Mouse (Mus musculus) heart, adult 18-20 months (tissue): ENCODE measurements around the gene Zbtb24. TPM values are rescaled to one million over a fixed set of nuclear protein-coding genes. Genes with fewer than 3 reads are reported as not detected.

Experiments used
- DNase-seq, 2 experiments: peaks; one replicate each; pipeline ENCODE4 v3.0.0; 2021 to 2022; ENCODE audit warnings: mixed read lengths in 1 of 2
- total RNA-seq, 2 experiments: library from RNA; stranded (reverse); gene quantifications; 2 replicates each; pipeline ENCODE4 v1.2.3; 2021

The Zbtb24 gene
- total RNA-seq, 2 experiments from 2014 or later, result 6.5 to 7.7 TPM

DNA sequence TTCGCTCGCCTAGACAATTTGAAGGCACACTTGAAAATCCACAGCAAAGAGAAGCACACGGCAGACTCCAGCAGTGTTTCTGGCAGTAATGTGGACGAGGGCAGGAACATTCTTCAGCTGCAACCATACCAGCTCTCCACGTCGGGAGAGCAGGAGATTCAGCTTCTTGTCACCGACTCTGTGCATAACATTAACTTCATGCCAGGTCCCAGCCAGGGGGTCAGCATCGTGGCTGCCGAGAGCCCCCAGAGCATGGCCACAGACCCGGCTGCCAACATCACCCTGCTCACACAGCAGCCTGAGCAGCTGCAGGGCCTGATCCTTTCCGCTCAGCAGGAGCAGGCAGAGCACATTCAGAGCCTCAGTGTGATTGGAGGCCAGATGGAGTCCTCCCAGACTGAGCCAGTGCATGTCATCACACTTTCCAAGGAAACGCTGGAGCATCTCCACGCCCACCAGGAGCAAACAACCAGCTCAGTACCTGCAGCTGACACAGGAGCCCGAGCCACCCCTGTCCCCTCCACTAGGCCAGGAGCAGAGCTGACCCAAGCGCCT, 14.3 kb downstream of the Zbtb24 start:
- no peak for DNase-seq

DNA sequence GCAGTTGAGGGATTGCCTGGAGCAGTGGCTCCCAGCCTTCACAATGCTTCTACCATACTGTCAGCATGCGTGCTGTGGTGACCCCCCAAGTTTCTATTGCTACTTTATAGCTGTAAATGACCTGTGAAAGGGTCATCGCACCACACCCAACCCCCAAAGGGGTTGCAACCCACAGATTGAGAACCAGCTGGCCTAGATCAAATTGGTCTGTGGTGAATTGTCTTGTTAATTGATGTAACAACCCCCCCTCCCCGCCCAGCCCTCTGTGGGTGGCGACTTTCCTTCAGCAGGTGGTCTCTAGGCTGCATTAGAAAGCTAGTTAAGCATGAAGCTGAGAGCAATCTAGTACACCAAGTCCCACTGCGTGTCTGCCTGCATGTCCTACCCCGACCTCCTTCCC, 17.1 kb downstream of the Zbtb24 start:
- DNase-seq, result no peak

DNA sequence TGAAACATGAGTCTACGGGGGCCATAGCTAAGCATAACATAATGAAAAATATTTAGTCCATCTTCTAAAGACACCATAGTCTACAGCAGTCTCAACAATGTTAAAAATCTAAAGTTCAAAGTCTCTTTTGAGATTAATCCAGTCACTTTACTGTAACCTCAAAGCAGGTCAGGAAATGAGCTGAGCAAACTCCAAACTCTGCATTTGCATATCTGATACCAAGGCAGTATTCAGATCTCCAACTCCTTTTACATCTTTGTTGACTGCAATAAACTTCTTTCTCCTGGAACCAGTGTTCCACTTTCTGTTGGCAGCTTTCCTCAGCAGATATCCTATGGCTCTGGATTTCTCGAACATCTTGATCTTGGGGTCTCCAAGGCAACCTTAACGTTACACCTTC, 20.5 kb downstream of the Zbtb24 start:
- no peak for DNase-seq

DNA sequence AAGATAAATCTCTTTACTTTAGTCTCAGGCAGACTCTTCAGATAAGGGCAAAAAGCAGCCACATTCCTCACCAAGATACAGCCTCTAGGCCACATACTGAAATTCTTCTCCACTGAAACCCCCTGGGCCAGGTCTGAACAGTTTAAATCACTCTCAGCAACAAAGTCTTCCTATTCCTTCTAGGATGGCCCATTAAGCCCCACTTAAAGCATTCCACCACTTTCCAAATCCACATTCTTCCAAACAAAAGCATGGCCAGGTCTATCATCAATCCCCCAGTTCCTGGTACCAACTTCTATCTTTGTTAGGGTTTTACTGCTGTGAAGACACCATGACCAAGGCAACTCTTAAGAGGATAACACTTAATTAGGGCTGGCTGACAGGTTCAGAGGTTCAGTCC, 22.4 kb downstream of the Zbtb24 start:
- no peak for DNase-seq

DNA sequence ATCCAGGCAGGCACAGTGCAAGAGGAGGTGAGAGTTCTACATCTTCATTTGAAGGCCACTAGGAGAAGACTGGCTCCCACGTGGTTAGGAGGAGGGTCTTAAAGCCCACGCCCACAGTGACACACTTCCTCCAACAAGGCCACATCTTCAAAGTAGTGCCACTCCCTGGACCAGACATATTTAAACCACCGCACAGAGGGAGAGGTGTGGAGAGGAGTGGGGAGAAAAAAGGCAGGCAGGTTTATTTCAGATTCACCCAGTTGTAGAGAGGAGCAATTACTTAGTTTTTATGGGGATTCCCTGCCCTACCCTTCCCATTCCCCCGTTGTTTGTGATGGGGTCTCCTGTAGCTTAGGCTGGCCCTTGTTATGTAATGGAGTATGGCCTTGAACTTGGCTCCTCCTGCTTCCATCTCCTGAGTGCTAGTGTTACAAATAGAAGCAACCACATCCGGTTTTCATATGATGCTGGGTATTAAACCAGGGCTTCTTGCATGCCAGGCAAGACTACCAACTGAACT, 22.8 kb downstream of the Zbtb24 start:
- no peak for DNase-seq

DNA sequence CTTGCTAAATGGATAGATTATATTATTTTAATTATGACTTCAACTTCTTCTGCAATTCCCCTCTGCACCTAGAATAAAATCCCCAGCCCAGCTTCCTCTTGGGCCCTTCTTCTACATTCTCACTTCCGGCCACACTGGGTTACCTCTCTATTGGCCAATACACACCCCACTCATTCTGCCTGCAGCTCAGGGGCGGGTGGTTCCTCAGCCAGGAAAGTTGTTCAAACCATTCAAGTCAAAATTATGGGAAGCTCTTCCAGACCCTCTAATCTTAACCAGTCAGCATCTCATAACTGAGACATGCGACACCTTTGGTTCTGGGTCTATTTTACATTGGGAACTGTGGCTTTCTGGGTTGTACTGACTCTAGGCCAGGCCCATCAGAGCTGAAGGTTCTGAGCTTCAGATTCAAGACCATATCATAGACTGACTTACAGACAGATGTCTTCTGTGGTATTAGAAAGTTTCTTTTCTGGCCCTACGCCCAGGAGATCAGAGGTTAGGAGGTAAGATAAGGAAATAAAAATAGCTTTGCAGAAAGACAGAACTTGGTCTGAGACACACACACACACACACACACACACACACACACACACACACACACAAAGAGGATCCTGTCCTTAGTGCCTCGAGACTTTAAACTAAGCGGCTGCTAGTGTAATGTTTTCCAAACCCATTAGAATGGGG, 23.7 kb downstream of the Zbtb24 start:
- peak; percentile 81 to 86 for DNase-seq

DNA sequence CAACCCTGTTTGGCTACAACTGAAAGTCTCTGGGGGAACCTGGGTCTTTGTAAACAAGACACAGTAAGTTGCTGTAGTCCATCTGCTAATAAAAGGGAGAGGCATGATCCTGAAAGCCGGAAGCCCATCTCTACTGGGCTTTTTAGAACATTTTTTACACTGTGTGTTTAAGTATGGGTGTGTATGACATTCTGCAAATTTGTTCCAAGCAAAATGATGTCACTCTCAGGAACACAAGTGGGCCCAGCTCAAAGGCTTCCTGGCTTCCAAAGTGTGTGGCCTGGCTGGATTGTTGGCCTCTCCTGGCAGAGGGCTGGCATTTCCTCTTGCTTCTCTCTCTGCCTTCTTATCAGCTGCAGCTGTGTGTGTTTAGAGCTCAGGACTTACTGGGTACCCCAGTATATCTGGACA, 24.8 kb downstream of the Zbtb24 start:
- peak; percentile 62 to 70 for DNase-seq

DNA sequence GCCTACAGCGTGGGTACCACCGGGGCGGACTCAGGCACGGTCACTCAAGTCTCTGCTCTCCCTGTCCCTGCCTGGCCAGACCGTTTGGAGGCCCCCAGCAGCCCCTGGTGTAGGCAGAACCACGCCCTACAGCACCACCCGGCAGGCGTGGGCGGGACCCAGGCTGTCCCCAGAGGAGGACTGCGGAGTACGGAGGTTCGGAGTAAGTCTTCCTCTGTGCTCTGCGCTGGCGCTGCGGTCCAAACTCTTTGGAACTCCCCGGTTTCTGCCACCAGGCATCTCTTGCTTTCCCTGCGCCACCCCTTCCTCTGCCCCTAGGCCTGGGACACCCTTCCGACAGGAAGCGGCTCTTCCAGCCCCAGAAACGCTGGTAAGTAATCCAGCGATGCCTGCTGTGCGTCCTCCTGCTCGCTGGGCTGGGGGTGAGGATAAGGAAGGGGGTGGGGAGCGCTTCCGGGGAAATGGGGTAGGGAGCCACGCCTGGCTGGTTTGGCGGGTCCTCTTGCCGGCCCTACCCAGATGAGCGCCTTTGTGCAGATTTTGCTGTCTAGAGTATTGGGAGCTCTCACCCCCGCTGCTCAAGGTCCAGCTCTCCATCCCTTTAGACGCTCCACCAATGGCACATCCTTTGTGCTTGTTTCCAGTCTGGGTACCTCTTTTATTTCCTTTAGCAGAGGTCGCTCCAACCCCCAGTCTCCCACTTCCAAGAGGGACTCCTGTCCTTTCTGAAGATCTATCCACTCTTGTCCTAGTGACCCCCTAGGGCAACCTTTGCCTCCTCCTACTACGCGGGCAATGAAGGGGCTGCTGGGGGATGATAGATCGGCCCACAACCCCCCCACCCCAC, 26.2 kb downstream of the Zbtb24 start, which contains the start of gene Mical1:
Gene Mical1 (plus strand): TSS at position 144 of the 847 bp plus-strand sequence.
- peak; percentile 86 to 88 for DNase-seq

DNA sequence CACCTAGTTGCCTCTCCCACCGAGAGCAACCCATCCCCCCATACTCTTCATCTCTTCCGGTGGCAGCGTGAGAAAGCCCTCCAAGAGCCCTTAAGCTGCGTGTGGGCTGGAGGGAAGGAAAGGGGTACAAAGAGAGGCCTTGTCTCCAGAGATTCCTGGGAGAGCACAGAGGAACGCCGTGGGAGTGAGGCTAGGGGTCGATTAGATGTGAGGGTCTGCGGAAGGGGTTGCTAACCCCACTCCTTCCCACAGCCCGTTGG, 26.8 kb downstream of the Zbtb24 start:
- DNase-seq, result no peak

DNA sequence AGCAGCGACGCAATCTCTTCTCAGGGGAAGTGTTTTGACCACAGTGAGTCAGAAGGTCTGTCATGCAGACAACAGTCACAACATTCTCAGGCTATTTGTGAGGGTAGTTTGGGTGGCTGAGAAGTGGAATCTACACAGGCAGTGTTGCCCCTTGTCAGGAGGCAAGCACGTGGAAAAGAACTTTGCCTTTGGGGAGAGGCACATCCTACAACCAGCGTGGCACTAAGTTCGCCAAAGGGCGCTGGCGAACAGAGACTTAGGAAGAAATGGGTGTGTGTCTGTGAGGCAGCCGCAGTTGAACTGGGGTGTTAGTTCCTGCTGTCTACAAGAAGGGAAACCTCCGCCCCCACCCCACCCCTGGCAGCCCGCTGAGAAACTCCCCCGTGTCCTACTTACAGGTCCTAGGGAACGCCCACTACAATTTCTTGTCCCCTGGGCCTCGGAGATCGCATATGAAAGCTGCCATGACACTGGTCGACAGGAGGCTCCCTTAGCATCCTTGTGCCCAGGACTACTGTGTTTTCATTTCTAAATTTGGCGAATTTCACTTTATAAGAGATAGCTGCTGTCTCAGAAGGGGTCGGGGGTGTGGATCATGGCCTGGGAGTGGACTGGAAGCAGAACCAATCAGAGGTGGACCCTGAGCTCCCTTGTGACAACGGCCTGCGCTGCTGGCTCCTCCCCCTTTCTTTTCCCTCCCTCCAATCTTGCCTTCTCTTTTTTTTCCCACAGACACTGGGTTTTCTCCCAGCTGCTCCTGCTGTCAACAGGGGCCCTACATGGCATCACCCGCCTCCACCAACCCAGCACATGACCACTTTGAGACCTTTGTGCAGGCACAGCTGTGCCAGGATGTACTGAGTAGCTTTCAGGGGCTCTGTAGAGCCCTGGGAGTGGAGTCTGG, 27.3 kb downstream of the Zbtb24 start:
- DNase-seq, result peak; percentile 83 to 92

DNA sequence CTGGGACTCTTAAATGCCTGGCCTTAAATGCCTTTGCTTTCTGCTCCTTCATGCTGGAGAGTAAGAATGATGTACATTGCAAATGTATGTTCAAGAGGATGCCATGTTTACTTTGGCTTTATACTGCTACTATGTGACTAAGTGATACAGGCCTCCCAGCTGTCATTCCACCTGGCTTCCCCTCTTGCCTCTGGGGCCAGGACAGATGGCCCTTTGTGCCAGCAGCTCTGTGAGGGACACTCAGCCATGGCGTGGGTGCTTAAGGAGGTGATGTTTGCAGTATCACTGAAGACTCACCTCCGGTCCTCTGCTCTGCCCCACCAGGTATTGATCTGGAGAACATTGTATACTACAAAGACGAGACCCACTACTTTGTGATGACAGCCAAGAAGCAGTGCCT, 29.8 kb downstream of the Zbtb24 start:
- DNase-seq, result no peak

DNA sequence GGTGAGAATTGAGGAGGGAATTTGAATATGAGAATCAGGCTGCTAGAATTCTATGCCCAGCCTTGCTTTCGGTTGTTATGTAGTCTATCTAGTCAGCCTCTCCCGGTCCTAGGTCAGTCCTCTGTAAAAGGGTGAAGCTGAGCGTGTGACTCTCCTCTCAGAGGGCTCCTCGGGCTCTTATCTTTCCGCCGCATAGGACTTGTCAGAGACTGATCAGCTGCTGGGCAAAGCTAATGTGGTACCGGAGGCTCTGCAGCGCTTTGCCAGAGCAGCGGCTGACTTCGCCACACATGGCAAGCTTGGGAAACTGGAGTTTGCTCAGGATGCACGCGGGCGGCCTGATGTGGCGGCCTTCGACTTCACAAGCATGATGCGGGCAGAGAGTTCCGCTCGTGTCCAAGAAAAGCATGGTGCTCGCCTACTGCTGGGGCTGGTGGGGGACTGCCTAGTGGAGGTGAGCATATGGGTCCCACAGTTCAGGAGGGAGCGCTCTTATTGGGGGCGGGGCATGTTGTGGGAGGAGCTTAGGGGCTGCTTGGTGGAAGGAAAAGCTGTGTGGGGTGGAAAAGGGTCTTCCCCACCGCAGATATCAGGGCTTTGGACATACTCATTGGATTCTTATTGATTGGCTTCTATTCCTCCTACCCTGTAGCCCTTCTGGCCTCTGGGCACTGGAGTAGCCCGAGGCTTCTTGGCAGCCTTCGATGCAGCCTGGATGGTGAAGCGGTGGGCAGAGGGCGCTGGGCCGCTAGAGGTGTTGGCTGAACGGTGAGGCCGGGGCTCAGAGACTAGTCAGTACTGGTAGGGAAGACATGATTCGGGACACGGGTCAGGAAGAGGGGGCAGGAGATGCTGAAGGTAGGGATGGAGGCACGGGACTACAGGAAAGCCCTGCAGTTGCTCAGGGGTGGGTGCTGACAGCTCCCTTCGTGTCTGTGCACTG, 31.0 kb downstream of the Zbtb24 start:
- DNase-seq, result no peak

DNA sequence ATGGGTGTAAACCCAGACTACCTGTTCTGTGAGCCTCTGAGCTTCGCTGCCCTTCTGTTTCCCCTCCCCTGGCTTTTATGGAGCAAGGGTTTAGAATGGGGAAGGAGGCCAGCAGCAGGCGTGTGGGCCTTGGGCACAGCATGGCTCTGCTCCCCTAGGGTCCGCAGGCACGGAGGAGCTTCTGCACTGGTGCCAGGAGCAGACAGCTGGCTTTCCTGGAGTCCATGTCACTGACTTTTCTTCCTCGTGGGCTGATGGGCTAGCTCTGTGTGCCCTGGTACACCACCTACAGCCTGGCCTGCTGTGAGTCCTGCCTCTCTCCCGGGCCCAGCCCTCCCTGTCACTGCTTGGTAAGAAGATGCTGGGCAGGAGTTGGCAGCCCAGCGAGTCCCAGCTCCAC, 32.3 kb downstream of the Zbtb24 start:
- DNase-seq, result no peak

DNA sequence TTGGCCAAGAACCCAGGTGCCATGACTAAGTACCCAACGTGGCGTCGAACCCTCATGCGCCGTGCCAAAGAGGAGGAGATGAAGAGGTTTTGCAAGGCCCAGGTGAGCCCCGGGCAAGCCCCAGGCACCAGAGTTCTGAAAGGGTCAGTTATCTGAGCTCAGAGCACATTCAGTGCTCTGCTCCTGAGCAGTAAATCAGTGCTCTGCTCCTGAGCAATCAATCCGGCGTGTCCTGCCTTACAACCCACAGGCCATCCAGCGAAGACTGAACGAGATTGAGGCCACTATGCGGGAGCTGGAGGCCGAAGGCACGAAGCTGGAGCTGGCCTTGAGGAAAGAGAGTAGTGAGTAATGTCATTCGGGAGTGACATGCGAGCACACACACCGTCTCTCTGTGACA, 35.6 kb downstream of the Zbtb24 start:
- no peak for DNase-seq

DNA sequence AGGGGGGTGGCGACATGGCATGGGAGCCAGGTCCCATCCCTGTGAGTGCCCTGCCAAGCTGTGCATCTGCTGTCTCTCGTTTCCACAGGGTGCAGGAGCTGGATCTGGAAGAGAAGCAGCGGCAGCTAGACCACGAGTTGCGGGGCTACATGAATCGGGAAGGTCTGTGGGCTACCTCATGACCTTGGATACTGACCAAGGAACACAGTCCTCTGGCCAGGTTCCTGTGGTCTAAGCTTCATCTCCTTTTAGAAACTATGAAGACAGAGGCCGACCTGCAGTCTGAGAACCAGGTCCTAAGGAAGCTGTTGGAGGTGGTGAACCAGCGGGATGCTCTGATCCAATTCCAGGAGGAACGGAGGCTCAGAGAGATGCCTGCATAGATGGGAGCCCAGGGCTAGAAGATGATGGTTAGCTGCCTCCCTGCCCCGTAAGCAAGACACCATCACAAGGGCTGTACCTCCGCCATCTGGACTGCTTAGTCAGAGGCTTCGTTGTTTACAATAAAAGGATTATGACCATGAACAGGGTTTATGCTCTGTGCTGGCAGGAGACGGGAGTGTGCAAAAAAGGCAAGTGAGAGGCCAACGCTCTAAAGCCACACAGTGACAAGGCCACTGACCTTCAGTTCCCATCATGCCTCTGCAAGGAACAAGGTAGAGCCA, 36.5 kb downstream of the Zbtb24 start:
- DNase-seq, result no peak

DNA sequence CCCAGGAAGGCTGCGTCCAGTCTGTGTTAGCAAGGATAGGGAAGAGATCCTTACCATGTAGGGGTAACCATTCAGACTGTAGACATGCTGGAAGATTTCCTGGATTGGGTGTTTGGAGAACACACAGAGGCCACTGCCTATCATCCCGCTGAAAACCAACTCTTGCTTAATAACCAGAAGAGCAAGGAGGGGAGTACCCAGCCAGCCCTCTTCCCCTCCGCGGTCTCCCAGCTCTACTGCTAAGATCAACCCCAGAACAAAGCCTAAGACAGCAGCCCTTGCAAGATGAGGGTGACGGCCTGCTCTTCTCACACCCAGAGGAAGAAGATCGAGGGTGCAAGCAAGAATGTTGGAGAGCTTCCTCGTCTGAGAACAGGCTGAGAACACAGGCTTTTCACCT, 38.7 kb downstream of the Zbtb24 start:
- DNase-seq, result no peak

DNA sequence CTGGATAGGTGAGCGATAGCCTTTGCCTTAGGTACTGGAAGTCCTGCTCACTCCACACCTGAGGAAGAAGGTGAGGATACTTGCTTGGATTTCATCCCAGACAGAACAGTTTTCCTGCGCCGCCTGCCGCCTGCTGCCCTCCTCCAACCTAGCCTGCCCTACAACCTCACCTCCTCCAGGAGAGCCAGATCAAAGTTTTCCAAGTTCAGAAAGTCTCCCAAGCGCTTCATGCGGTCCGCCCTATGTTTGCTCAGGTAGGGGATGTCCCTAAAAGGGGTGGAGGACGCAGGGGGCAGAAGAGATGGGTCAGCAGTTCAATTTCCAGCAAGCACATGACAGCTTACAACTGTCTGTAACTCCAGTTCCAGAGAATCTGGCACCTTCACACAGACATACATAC, 39.1 kb downstream of the Zbtb24 start:
- DNase-seq, result peak in 1 of 2 experiments; percentile 38

DNA sequence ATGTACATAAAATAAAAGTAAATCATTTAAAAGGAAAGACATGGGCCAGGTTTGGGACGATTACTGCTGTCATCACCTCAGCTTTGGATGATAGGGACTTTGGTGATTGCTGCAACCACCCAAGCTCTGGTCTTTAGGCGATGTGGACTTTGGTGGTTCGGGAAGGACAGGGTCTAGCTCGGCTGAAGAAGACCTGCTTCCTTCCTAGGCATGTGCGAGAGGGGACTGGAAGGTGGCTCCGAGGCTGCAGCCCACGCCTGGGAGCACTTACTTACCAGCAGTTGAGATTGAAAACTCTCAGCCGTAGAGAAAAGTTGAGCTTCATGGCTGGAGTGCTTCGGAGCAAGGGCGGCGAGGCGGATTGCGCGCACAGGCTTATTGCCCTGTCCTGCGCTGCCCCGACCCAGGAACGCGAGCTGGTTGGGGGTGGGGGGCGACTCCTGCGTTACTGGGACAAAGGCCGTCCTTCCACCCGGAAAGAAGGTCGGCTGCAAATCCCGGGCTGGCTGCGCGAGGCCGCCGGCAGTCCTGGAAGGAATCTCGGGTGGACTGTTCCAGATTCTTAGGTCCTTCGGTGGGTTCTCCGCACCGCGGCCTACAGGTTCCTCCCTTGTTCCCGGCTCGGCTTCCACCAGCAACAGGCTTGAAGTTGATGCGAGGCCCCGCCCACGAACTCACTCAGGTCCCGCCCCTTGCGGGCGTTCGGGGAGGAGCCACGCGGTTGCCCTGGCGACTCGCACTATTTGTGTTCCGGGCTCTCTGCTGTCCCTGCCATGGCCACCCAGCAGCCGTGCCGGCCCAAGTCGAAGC, 39.7 kb downstream of the Zbtb24 start, which contains the start of the genes Smpd2 and Ppil6:
Gene Smpd2 (minus strand): TSS at position 662 of the 810 bp plus-strand sequence.
Gene Ppil6 (plus strand): TSS at position 732 of the 810 bp plus-strand sequence.
- DNase-seq, result peak; percentile 97 to 99

DNA sequence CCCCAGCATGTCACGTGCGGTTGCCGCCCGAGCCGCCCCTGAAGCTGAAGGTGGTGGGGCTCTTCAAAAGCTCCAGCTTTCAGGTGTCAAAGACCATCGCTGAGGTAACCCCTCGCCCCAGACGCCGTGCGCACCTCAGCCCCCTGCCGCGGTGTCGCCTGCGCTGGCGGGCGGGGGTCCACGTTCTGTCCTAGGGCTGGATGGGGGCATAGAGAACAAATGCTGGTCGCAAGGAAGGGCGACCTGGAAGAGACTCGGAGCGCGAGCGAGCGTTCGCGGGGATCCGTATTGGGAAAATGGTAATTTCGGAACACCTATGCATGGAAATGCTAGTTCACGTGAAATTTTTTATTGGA, 40.3 kb downstream of the Zbtb24 start:
- DNase-seq, result no peak

DNA sequence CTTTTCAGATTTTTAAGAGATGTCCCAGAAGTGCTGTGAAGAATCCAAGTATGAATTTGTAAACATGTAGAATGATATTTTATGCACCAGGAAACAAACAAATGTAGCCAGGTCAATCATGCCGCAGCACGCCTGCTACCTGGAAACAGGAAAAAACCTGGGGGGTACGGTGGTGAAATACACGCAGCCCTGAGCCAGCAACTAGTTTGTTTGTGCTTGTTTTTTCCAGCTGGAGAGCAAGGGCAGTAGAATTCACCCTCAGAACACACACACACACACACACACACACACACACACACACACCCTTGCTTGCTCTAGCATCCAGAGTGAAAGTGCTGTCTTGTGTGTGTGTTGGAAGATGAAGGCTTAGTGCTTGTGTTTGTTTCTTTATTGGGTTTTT, 40.9 kb downstream of the Zbtb24 start:
- no peak for DNase-seq
